Mouse (Mus musculus): ENCODE measurements around the gene Gm20388.

DNA sequence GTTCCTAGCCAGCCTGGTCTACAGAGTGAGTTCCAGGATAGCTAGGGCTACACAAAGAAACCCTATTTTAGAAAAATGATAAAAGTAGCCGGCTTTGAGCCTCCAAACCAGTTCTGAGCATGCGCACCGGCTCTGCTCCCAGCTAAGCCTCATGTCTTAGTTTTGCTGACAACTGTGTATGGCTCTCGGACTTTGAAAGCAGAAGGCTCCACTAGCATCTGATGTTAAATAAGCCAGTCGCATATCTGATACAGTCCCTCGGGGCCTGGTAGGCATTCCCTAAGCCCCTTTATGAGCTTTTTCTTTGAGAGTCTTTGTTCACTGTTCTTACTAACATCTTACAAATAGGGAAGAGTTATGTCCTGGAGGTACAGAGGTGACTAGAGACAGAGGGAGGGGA, 1937.3 kb downstream of the Gm20388 start:
- no peak for TF ChIP-seq CTCF (IDR thresholded peaks at IDR 0.05; ENCODE audit: extremely low read depth, insufficient read depth, low read length)
- no peak for TF ChIP-seq POLR2A (IDR thresholded peaks at IDR 0.05; ENCODE audit: extremely low read depth, insufficient read depth, low read length)

Measured in cortical plate, adult 2 months (tissue).